Mouse (Mus musculus) liver, embryonic 15.5 days (tissue): Measurements from ENCODE around the gene Gm5930. TPM values are rescaled to one million over a fixed set of nuclear protein-coding genes. Genes with fewer than 3 reads are reported as not detected.
"Not testable (repeated sequence)": the region's sequence is repeated elsewhere in the genome, so short reads cannot be mapped to it uniquely, and the experiment has no call there.

Experiments
- ATAC-seq: fragments of 200-750 bp; cut with Nextera tagmentation; 2 replicates; pipeline ENCODE4 v1.8.0; 2017; ENCODE audit warnings: moderate number of reproducible peaks, mild to moderate bottlenecking, moderate library complexity; ENCODE audit not compliant: insufficient read depth
- H3K27ac ChIP-seq: fragments of 300-500 bp; sonication (generic); replicated peaks from 2 replicates; pipeline ENCODE4 v1.5.1; 2015; ENCODE audit warnings: mild to moderate bottlenecking, inconsistent platforms
- H3K27me3 ChIP-seq: fragments of 300-500 bp; sonication (generic); 2 replicates; pipeline ENCODE4 v1.6.1; 2015; ENCODE audit warnings: mild to moderate bottlenecking, inconsistent platforms
- H3K36me3 ChIP-seq: fragments of 300-500 bp; sonication (generic); replicated peaks from 2 replicates; pipeline ENCODE4 v1.6.1; 2015; ENCODE audit warnings: moderate library complexity, mild to moderate bottlenecking, inconsistent platforms
- H3K4me1 ChIP-seq: fragments of 300-500 bp; sonication (generic); replicated peaks from 2 replicates; pipeline ENCODE4 v1.6.1; 2015; ENCODE audit warnings: inconsistent platforms
- H3K4me2 ChIP-seq: fragments of 300-500 bp; sonication (generic); 2 replicates; pipeline ENCODE4 v1.6.1; 2015; ENCODE audit warnings: moderate library complexity, mild to moderate bottlenecking, inconsistent platforms
- H3K4me3 ChIP-seq: fragments of 300-500 bp; sonication (generic); replicated peaks from 2 replicates; pipeline ENCODE4 v1.5.1; 2015; ENCODE audit warnings: mild to moderate bottlenecking, inconsistent platforms
- H3K9ac ChIP-seq: fragments of 300-500 bp; sonication (generic); 2 replicates; pipeline ENCODE4 v1.6.1; 2015; ENCODE audit warnings: moderate library complexity, mild to moderate bottlenecking, inconsistent platforms
- H3K9me3 ChIP-seq: fragments of 300-500 bp; sonication (generic); replicated peaks from 2 replicates; pipeline ENCODE4 v1.6.1; 2016; ENCODE audit warnings: inconsistent platforms
- WGBS: fragments of 180-500 bp; shearing (Covaris S2); methylation state at CpG from one replicate; pipeline ENCODE4 v1.1.7; 2015; ENCODE audit warnings: mixed read lengths; ENCODE audit not compliant: insufficient replicate concordance; 5-methylcytosine and 5-hydroxymethylcytosine counted together
- polyA plus RNA-seq: library from polyadenylated mRNA; unstranded; fragments of >200 nt; fragmentation: Nextera tagmentation; extraction: Ambion mirVana; gene quantifications from 2 replicates; pipeline ENCODE4 v1.2.1, GENCODE M21; 2015

The Gm5930 gene
- not detected in 2 replicates for polyA plus RNA-seq

DNA sequence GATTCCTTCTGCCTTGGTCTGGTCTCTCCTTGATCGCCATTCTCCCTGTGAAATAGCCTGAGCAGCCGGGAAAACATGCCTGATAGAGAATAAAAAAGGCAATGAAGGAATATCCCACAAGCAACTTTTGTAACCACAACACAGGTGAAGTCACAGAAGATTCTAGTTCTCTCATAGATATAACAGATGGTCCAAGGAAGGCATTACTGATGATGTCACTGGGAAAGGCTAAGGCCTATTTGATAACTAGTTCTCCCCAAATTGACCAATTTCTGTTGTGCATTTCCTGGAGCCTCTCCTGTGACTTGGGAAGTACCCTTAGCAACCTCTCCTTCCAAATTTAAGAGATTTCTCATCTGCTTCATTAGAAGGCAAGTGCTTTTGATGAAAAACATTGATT, at the start of gene Gm5930:
Gene Gm5930, minus strand, starts transcription at position 101 of the 400 bp plus-strand sequence.
- not testable (repeated sequence) for H3K4me2 ChIP-seq, H3K9me3 ChIP-seq, H3K4me3 ChIP-seq, H3K36me3 ChIP-seq, ATAC-seq, H3K27ac ChIP-seq, H3K4me1 ChIP-seq, H3K27me3 ChIP-seq, H3K9ac ChIP-seq
- 43% methylated on average over 1 of the region's 2 CpGs for WGBS

DNA sequence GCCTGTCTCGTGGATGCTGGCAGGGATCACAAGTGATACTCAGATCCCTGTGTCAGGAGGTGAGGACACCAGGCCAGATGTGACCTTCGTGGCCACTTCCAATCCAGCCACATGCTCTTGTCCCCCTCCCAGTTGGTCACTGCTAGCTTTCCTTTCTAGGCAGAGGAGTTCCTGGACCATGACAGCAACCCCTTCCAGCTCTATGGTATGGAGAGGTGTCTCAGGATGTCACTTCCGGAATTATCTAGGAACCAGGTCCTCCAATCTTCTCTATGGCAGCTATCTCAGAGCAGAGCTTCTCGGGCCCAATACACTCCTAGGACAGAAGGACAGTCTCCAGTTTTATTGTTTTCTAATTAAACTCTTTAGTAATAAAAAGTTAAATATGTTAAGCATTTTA, 45.8 kb upstream of the Gm5930 start:
- H3K4me3 ChIP-seq, H3K9me3 ChIP-seq, ATAC-seq, H3K36me3 ChIP-seq, H3K27ac ChIP-seq, H3K9ac ChIP-seq, H3K4me2 ChIP-seq, H3K4me1 ChIP-seq, H3K27me3 ChIP-seq: not testable (repeated sequence)
- 50% methylated on average over 4 of the region's 4 CpGs for WGBS

- not testable (repeated sequence) for ATAC-seq, H3K4me1 ChIP-seq, H3K9ac ChIP-seq, H3K4me3 ChIP-seq, H3K27ac ChIP-seq, H3K4me2 ChIP-seq, H3K9me3 ChIP-seq, H3K36me3 ChIP-seq, H3K27me3 ChIP-seq
- WGBS: 71% methylated on average over 4 of the region's 4 CpGs
These were observed 26.7 kb upstream of the Gm5930 start, which contains the start of gene Gm8229 for GRCm38 (mm10) chr14:44365057-44365456. Gene Gm8229, plus strand, starts transcription at chr14:44365357.

DNA sequence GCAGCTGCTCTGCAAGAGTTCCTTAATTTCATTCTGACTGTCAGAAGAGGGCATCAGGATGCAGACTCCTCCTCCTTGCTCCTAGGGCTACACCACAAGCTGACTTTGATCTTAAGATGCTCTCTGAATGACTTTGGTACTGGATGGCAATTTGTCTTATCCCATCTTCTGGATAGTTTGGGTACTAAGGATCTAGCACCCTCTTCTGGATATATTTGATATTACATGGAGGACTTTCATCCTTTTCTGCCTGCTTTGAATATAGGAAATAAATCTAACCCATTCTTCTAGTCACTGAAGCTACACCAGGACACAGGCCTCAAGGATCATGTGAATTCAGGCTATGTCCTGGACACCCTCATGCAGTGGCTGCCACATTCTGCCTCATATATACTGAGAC, 23.9 kb upstream of the Gm5930 start:
- H3K4me2 ChIP-seq, H3K36me3 ChIP-seq, H3K27me3 ChIP-seq, H3K4me3 ChIP-seq, H3K4me1 ChIP-seq, H3K9me3 ChIP-seq, H3K27ac ChIP-seq, ATAC-seq, H3K9ac ChIP-seq: not testable (repeated sequence)

DNA sequence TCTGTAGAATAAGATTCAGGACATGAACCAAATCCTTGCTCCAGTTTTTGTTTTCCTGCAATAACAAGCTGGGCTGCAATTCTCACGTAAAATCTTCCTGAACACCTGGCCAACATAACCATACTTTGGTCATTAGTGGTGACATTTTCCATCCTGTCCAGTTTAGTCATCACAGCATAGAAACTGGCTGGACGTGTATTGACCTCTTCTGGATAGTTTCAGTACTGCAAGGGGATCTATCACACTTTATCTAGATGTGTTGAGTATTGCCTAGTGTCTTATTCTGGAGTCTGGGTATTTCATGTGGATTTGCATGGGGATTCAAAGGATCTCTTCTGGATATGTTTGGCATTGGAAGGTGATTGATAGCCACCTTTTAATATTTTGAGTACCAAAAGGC, 23.0 kb upstream of the Gm5930 start:
- H3K4me2 ChIP-seq, H3K9me3 ChIP-seq, H3K27ac ChIP-seq, H3K4me3 ChIP-seq, H3K4me1 ChIP-seq, ATAC-seq, H3K9ac ChIP-seq, H3K27me3 ChIP-seq, H3K36me3 ChIP-seq: not testable (repeated sequence)
- WGBS: 31% methylated on average over 2 of the region's 2 CpGs

DNA sequence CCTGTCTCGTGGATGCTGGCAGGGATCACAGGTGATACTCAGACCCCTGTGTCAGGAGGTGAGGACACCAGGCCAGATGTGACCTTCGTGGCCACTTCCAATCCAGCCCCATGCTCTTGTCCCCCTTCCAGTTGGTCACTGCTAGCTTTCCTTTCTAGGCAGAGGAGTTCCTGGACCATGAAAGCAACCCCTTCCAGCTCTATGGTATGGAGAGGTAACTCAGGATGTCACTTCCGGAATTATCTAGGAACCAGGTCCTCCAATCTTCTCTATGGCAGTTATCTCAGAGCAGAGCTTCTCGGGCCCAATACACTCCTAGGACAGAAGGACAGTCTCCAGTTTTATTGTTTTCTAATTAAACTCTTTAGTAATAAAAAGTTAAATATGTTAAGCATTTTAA, 26.3 kb downstream of the Gm5930 start:
- not testable (repeated sequence) for H3K4me3 ChIP-seq, H3K9me3 ChIP-seq, H3K4me2 ChIP-seq, H3K9ac ChIP-seq, H3K27me3 ChIP-seq, H3K4me1 ChIP-seq, H3K27ac ChIP-seq, H3K36me3 ChIP-seq, ATAC-seq
- 50% methylated on average over 4 of the region's 4 CpGs for WGBS

GRCm38 (mm10) chr14:44285280-44285679, 53.1 kb downstream of the Gm5930 start, which contains the start of gene Gm8220:
Gene Gm8220, plus strand, starts transcription at chr14:44285580.
- H3K36me3 ChIP-seq, H3K9ac ChIP-seq, H3K4me3 ChIP-seq, H3K27me3 ChIP-seq, H3K4me2 ChIP-seq, H3K4me1 ChIP-seq, H3K9me3 ChIP-seq, H3K27ac ChIP-seq, ATAC-seq: not testable (repeated sequence)
- WGBS: 68% methylated on average over 2 of the region's 2 CpGs

Other genes starting within 250 kb of the Gm5930 start
- gene Ear2, start 235.9 kb downstream of the Gm5930 start, polyA plus RNA-seq: 14.2 and 20.2 TPM in 2 replicates
- not detected in 2 replicates for gene Gm3327, start 214.7 kb downstream of the Gm5930 start, polyA plus RNA-seq
- not detected in 2 replicates for gene Gm8212, start 140.9 kb downstream of the Gm5930 start, polyA plus RNA-seq
- not detected in 2 replicates for gene 4930503E14Rik, start 125.3 kb downstream of the Gm5930 start, polyA plus RNA-seq
- gene Gm8220, start 53.0 kb downstream of the Gm5930 start, polyA plus RNA-seq: not detected in 2 replicates
- gene Gm8229, start 26.8 kb upstream of the Gm5930 start, polyA plus RNA-seq: not detected in 2 replicates
- not detected in 2 replicates for gene Gm3371, start 72.1 kb upstream of the Gm5930 start, polyA plus RNA-seq
- gene Gm8232, start 95.1 kb upstream of the Gm5930 start, polyA plus RNA-seq: not detected in 2 replicates
- gene BC061237, start 153.9 kb upstream of the Gm5930 start, polyA plus RNA-seq: not detected in 2 replicates
- gene Gm17093, start 179.7 kb upstream of the Gm5930 start, polyA plus RNA-seq: not detected in 2 replicates
- not detected in 2 replicates for gene Gm8247, start 244.6 kb upstream of the Gm5930 start, polyA plus RNA-seq